ENCODE assay signal across 9 mouse cellular contexts in genomic region chr7:65803422-65804303, GRCm38 (mm10). TPM values are rescaled to one million over a fixed set of nuclear protein-coding genes. Genes with fewer than 3 reads are reported as not detected.
A peak's percentile ranks its signal among the peaks of the same experiment; 100 is the strongest.
DNase-seq lines count a peak whose midpoint lies in the region; ATAC-seq and TF ChIP-seq lines count a peak whose summit lies in the region.
"Had no signal": no experiment of that assay in that cellular context is flagged by ENCODE, and none has a peak within 500 bp of the region (broad histone marks: within the 10 kb centered on the region; RNA-seq: fewer than 3 reads in every experiment).

No protein-coding gene starts in this region.

- no peak overlapping the region for H3K27ac ChIP-seq in heart, embryonic 11.5 days (ENCODE audit: low read depth, low read length)
- peak overlapping the region; percentile 5; the same call in 1 of the 2 replicates for H3K27ac ChIP-seq in limb, embryonic 15.5 days
- peak overlapping the region; percentile 74 for H3K27ac ChIP-seq in small intestine, adult 2 months (ENCODE audit: insufficient read depth, low read depth, low read length)
- H3K27ac ChIP-seq: hindbrain, embryonic 12.5 days had no signal

- H3K4me1 ChIP-seq in heart, embryonic 11.5 days (ENCODE audit: control insufficient read depth, insufficient read depth, low read length) = no peaks in the 10 kb centered on the region
- H3K4me1 ChIP-seq in limb, embryonic 15.5 days = peaks cover 9% of the 10 kb centered on the region; the same call in 1 of the 2 replicates
- peaks cover 14% of the 10 kb centered on the region for H3K4me1 ChIP-seq in small intestine, adult 2 months (ENCODE audit: control insufficient read depth, insufficient read depth, insufficient read length, low read length)

- no peak overlapping the region for H3K4me3 ChIP-seq in heart, embryonic 11.5 days (ENCODE audit: low read depth, low read length)
- H3K4me3 ChIP-seq in limb, embryonic 15.5 days = no peak overlapping the region
- no peak overlapping the region for H3K4me3 ChIP-seq in small intestine, adult 2 months (ENCODE audit: low read depth, low read length)
- H3K4me3 ChIP-seq: hindbrain, embryonic 12.5 days had no signal

- TF ChIP-seq POLR2A in small intestine, adult 2 months (IDR thresholded peaks at IDR 0.05; ENCODE audit: low read depth, low read length) = no peak

- intact Hi-C loops in heart, postnatal 36 days (cut with DNase I) = loop anchor here (2.0 kb wide), 1 partner anchor 57 kb away; the partner anchor contains the start of gene Pcsk6

- no peak for TF ChIP-seq CTCF in small intestine, adult 2 months (IDR thresholded peaks at IDR 0.05; ENCODE audit: extremely low read depth, insufficient read length, insufficient replicate concordance, low read depth, low read length)

- no peak overlapping the region for H3K9ac ChIP-seq in heart, embryonic 11.5 days (ENCODE audit: low read depth, low read length)
- H3K9ac ChIP-seq in limb, embryonic 15.5 days = no peak overlapping the region
- H3K9ac ChIP-seq: hindbrain, embryonic 12.5 days had no signal

- no peaks in the 10 kb centered on the region for H3K36me3 ChIP-seq in heart, embryonic 11.5 days (ENCODE audit: control insufficient read depth, insufficient read depth, low read length)
- H3K36me3 ChIP-seq in limb, embryonic 15.5 days = no peaks in the 10 kb centered on the region
- H3K36me3 ChIP-seq in small intestine, adult 2 months (ENCODE audit: control insufficient read depth, insufficient read depth, low read length) = no peaks in the 10 kb centered on the region
- H3K36me3 ChIP-seq: hindbrain, embryonic 12.5 days had no signal

- ATAC-seq in heart, embryonic 11.5 days (replicated peaks; ENCODE audit: insufficient number of reproducible peaks, low FRiP score, low TSS enrichment) = no peak
- peak; percentile 61; the same call in 1 of the 2 replicates for ATAC-seq in limb, embryonic 15.5 days (ENCODE audit: insufficient number of reproducible peaks, low FRiP score, low TSS enrichment, low read depth)
- no peak for ATAC-seq in CD4-positive, CD25-positive, alpha-beta regulatory T cell, adult 4 months
- no peak for ATAC-seq in monocyte, adult 5-6 weeks (replicated peaks; ENCODE audit: insufficient number of reproducible peaks, low FRiP score, low TSS enrichment, poor library complexity, severe bottlenecking)

- no peaks in the 10 kb centered on the region for H3K27me3 ChIP-seq in heart, embryonic 11.5 days (ENCODE audit: control insufficient read depth, insufficient read depth, low read length)
- H3K27me3 ChIP-seq in limb, embryonic 15.5 days = no peaks in the 10 kb centered on the region
- no peaks in the 10 kb centered on the region for H3K27me3 ChIP-seq in small intestine, adult 2 months (ENCODE audit: control insufficient read depth, insufficient read depth, low read length)
- H3K27me3 ChIP-seq: hindbrain, embryonic 12.5 days had no signal

- peak; percentile 99 for DNase-seq in heart, adult 11 months
- DNase-seq in heart, postnatal 36 days = peak; percentile 34 to 55
- DNase-seq in frontal cortex, postnatal 10 days (ENCODE audit: low spot score in 2 of 2) = no peak

- no peaks in the 10 kb centered on the region for H3K9me3 ChIP-seq in heart, embryonic 11.5 days (replicated peaks; ENCODE audit: control insufficient read depth, low read length)
- no peaks in the 10 kb centered on the region for H3K9me3 ChIP-seq in limb, embryonic 15.5 days
- H3K9me3 ChIP-seq: hindbrain, embryonic 12.5 days had no signal

- WGBS in heart, embryonic 11.5 days (ENCODE audit: insufficient replicate concordance) = 63% methylated on average over 11 of the region's 11 CpGs
- WGBS in limb, embryonic 15.5 days = 46% methylated on average over 11 of the region's 11 CpGs
- 16% methylated on average over 11 of the region's 11 CpGs for WGBS in small intestine, adult 2 months

- no peak overlapping the region for H3K4me2 ChIP-seq in heart, embryonic 11.5 days
- H3K4me2 ChIP-seq in limb, embryonic 15.5 days = no peak overlapping the region
- H3K4me2 ChIP-seq: hindbrain, embryonic 12.5 days had no signal

RNA-seq across cellular contexts. Expression of gene Pcsk6, which starts 57.9 kb away (rescaled TPM):
- 5.7 and 6.1 TPM in 2 replicates for polyA plus RNA-seq in heart, embryonic 11.5 days (2014; fragmentation: Nextera tagmentation; extraction: Ambion mirVana)
- 10 to 100 TPM; 49.3 to 53.8 TPM for total RNA-seq in heart, postnatal 36 days (2021)
- 10.3 and 10.8 TPM in 2 replicates for polyA plus RNA-seq in limb, embryonic 15.5 days (2015; fragmentation: Nextera tagmentation; extraction: Ambion mirVana)
- polyA plus RNA-seq in small intestine, adult 2 months (2012; rRNA removed) = 11.6 TPM in 2 replicates
- polyA plus RNA-seq in CD4-positive, CD25-positive, alpha-beta regulatory T cell, adult 4 months (2017; shearing (Covaris generic)) = not detected
- not detected in 3 replicates for total RNA-seq in monocyte, adult 5-6 weeks (2017)

Comparison
In these comparisons a context has a peak if more than half of its experiments do, and no peak if none do; other contexts are left out.
1. DNase-seq: peak in heart, adult 11 months (single experiment) and heart, postnatal 36 days (2 of 2); none in frontal cortex, postnatal 10 days (0 of 2).